In genomic region chr17:48416011-48416410, GRCm38 (mm10) we compare ENCODE assay signal across 13 mouse cellular contexts. TPM values are rescaled to one million over a fixed set of nuclear protein-coding genes. Genes with fewer than 3 reads are reported as not detected.
A peak's percentile ranks its signal among the peaks of the same experiment; 100 is the strongest.
DNase-seq lines count a peak whose midpoint lies in the region; ATAC-seq lines count a peak whose summit lies in the region.
"Had no signal": no experiment of that assay in that cellular context is flagged by ENCODE, and none has a peak within 500 bp of the region (broad histone marks: within the 10 kb centered on the region; RNA-seq: fewer than 3 reads in every experiment).

No protein-coding gene starts in this region.

- H3K4me3 ChIP-seq in heart, embryonic 15.5 days = no peak overlapping the region
- H3K4me3 ChIP-seq in lung, embryonic 15.5 days = no peak overlapping the region
- H3K4me3 ChIP-seq in hindbrain, embryonic 12.5 days = no peak overlapping the region
- H3K4me3 ChIP-seq: limb, embryonic 13.5 days; neural tube, embryonic 12.5 days had no signal

- H3K36me3 ChIP-seq in heart, embryonic 15.5 days = peaks cover 48% of the 10 kb centered on the region
- peaks cover 33% of the 10 kb centered on the region for H3K36me3 ChIP-seq in lung, embryonic 15.5 days
- peaks cover 24% of the 10 kb centered on the region for H3K36me3 ChIP-seq in hindbrain, embryonic 12.5 days

- DNase-seq in heart, postnatal 25 days (ENCODE audit: low spot score) = no peak
- DNase-seq in lung, postnatal 25 days (ENCODE audit: low spot score) = no peak
- peak; percentile 57 for DNase-seq in cerebellum, adult 8-10 months
- DNase-seq in kidney, postnatal 10 days = peak; percentile 56
- no peak for DNase-seq in testis, postnatal 14 days (ENCODE audit: low spot score)
- DNase-seq: liver, postnatal 0 days; spleen, adult 18-20 months had no signal

- H3K4me1 ChIP-seq in heart, embryonic 15.5 days (replicated peaks) = peaks cover 38% of the 10 kb centered on the region
- H3K4me1 ChIP-seq in lung, embryonic 15.5 days = peaks cover 23% of the 10 kb centered on the region
- H3K4me1 ChIP-seq in hindbrain, embryonic 12.5 days = peaks cover 11% of the 10 kb centered on the region

- no peaks in the 10 kb centered on the region for H3K9me3 ChIP-seq in heart, embryonic 15.5 days (replicated peaks)
- H3K9me3 ChIP-seq in lung, embryonic 15.5 days = no peaks in the 10 kb centered on the region
- no peaks in the 10 kb centered on the region for H3K9me3 ChIP-seq in hindbrain, embryonic 12.5 days (replicated peaks)
- H3K9me3 ChIP-seq: limb, embryonic 13.5 days; neural tube, embryonic 12.5 days had no signal

- H3K4me2 ChIP-seq in heart, embryonic 15.5 days = no peak overlapping the region
- no peak overlapping the region for H3K4me2 ChIP-seq in lung, embryonic 15.5 days
- no peak overlapping the region for H3K4me2 ChIP-seq in hindbrain, embryonic 12.5 days (replicated peaks)
- H3K4me2 ChIP-seq: limb, embryonic 13.5 days; midbrain, embryonic 11.5 days; neural tube, embryonic 12.5 days had no signal

- intact Hi-C loops in heart, postnatal 25 days (cut with DNase I) = no loop called here

- H3K27ac ChIP-seq in heart, embryonic 15.5 days = peak overlapping the region; percentile 59
- H3K27ac ChIP-seq in lung, embryonic 15.5 days = peak overlapping the region; percentile 45
- H3K27ac ChIP-seq in hindbrain, embryonic 12.5 days = no peak overlapping the region
- H3K27ac ChIP-seq: limb, embryonic 13.5 days; neural tube, embryonic 12.5 days had no signal

- ATAC-seq in heart, embryonic 15.5 days (replicated peaks; ENCODE audit: insufficient number of reproducible peaks, insufficient read depth, low FRiP score, low read depth) = no peak
- no peak for ATAC-seq in lung, embryonic 15.5 days (ENCODE audit: borderline replicate concordance, extremely low read depth, low FRiP score, low TSS enrichment)
- ATAC-seq in hindbrain, embryonic 12.5 days (ENCODE audit: low FRiP score) = no peak

- no peaks in the 10 kb centered on the region for H3K27me3 ChIP-seq in heart, embryonic 15.5 days
- no peaks in the 10 kb centered on the region for H3K27me3 ChIP-seq in lung, embryonic 15.5 days
- no peaks in the 10 kb centered on the region for H3K27me3 ChIP-seq in hindbrain, embryonic 12.5 days
- H3K27me3 ChIP-seq: limb, embryonic 13.5 days; neural tube, embryonic 12.5 days had no signal

- H3K9ac ChIP-seq in heart, embryonic 15.5 days = no peak overlapping the region
- no peak overlapping the region for H3K9ac ChIP-seq in lung, embryonic 15.5 days
- H3K9ac ChIP-seq in hindbrain, embryonic 12.5 days = no peak overlapping the region
- H3K9ac ChIP-seq: limb, embryonic 13.5 days; liver, postnatal 0 days; neural tube, embryonic 12.5 days had no signal

- WGBS in heart, embryonic 15.5 days = 61% methylated on average over 7 of the region's 7 CpGs
- WGBS in lung, embryonic 15.5 days = 61% methylated on average over 7 of the region's 7 CpGs
- 85% methylated on average over 7 of the region's 7 CpGs for WGBS in hindbrain, embryonic 12.5 days

RNA-seq across cellular contexts. Expression of gene Oard1, which starts 6.2 kb away (rescaled TPM):
- polyA plus RNA-seq in heart, embryonic 15.5 days (2015; fragmentation: Nextera tagmentation; extraction: Ambion mirVana) = 33.5 and 40.2 TPM in 2 replicates
- 10 to 100 TPM; 12.9 to 14.3 TPM for total RNA-seq in heart, postnatal 25 days (2021)
- polyA plus RNA-seq in lung, embryonic 15.5 days (2015; fragmentation: Nextera tagmentation; extraction: Ambion mirVana) = 70.6 and 75.7 TPM in 2 replicates
- polyA plus RNA-seq in hindbrain, embryonic 12.5 days (2016; fragmentation: Nextera tagmentation; extraction: Ambion mirVana) = 52.4 and 61.5 TPM in 2 replicates

RNA-seq across cellular contexts. Expression of gene Nfya, which starts 6.3 kb away (rescaled TPM):
- polyA plus RNA-seq in heart, embryonic 15.5 days (2015; fragmentation: Nextera tagmentation; extraction: Ambion mirVana) = 8.9 and 10.5 TPM in 2 replicates
- total RNA-seq in heart, postnatal 25 days (2021) = 10 to 100 TPM; 19.6 to 21.4 TPM
- 17.0 and 19.9 TPM in 2 replicates for polyA plus RNA-seq in lung, embryonic 15.5 days (2015; fragmentation: Nextera tagmentation; extraction: Ambion mirVana)
- 16.7 and 18.6 TPM in 2 replicates for polyA plus RNA-seq in hindbrain, embryonic 12.5 days (2016; fragmentation: Nextera tagmentation; extraction: Ambion mirVana)

RNA-seq across cellular contexts. Expression of gene Apobec2, which starts 16.7 kb away (rescaled TPM):
- 177 and 212 TPM in 2 replicates for polyA plus RNA-seq in heart, embryonic 15.5 days (2015; fragmentation: Nextera tagmentation; extraction: Ambion mirVana)
- total RNA-seq in heart, postnatal 25 days (2021) = 100 to 1,000 TPM; 245 to 262 TPM
- 7.5 and 8.7 TPM in 2 replicates for polyA plus RNA-seq in lung, embryonic 15.5 days (2015; fragmentation: Nextera tagmentation; extraction: Ambion mirVana)
- 2.1 and 5.3 TPM in 2 replicates for polyA plus RNA-seq in hindbrain, embryonic 12.5 days (2016; fragmentation: Nextera tagmentation; extraction: Ambion mirVana)

RNA-seq across cellular contexts. Expression of gene Tspo2, which starts 35.3 kb away (rescaled TPM):
- 7.7 and 8.3 TPM in 2 replicates for polyA plus RNA-seq in heart, embryonic 15.5 days (2015; fragmentation: Nextera tagmentation; extraction: Ambion mirVana)
- 1 to 10 TPM in 1 of 2 experiments, under 1 TPM in 1; 0.91 to 1.2 TPM for total RNA-seq in heart, postnatal 25 days (2021)
- 3.6 and 3.8 TPM in 2 replicates for polyA plus RNA-seq in lung, embryonic 15.5 days (2015; fragmentation: Nextera tagmentation; extraction: Ambion mirVana)
- polyA plus RNA-seq in hindbrain, embryonic 12.5 days (2016; fragmentation: Nextera tagmentation; extraction: Ambion mirVana) = 1.9 and 2.5 TPM in 2 replicates

RNA-seq across cellular contexts. Expression of gene Unc5cl, which starts 38.7 kb away (rescaled TPM):
- 0.33 and 0.84 TPM in 2 replicates for polyA plus RNA-seq in heart, embryonic 15.5 days (2015; fragmentation: Nextera tagmentation; extraction: Ambion mirVana)
- total RNA-seq in heart, postnatal 25 days (2021) = under 1 TPM; 0.14 to 0.16 TPM
- polyA plus RNA-seq in lung, embryonic 15.5 days (2015; fragmentation: Nextera tagmentation; extraction: Ambion mirVana) = 2.0 and 2.4 TPM in 2 replicates
- 0.26 and 0.49 TPM in 2 replicates for polyA plus RNA-seq in hindbrain, embryonic 12.5 days (2016; fragmentation: Nextera tagmentation; extraction: Ambion mirVana)
- polyA plus RNA-seq: midbrain, embryonic 11.5 days; neural tube, embryonic 12.5 days had no signal

Comparison
In these comparisons a context has a peak if more than half of its experiments do, and no peak if none do; other contexts are left out.
1. DNase-seq: peak in cerebellum, adult 8-10 months (single experiment) and kidney, postnatal 10 days (single experiment); none in heart, postnatal 25 days (single experiment), lung, postnatal 25 days (single experiment) and testis, postnatal 14 days (single experiment).
2. RNA of gene Apobec2, which starts 16.7 kb away (polyA plus RNA-seq): 177 to 212 TPM in heart, embryonic 15.5 days; 7.5 to 8.7 TPM in lung, embryonic 15.5 days and 2.1 to 5.3 TPM in hindbrain, embryonic 12.5 days; every median in the first group is over 10 times any median in the second.